Mouse (Mus musculus) MEL (cell line): ENCODE measurements at regions not wholly inside any gene's neighbourhood (a gene's known extent, or its start where the extent isn't known, plus 50 kb on each side); places are given as distances from the start of the nearest gene placed in this dataset.

Experiments used
- DNase-seq: peaks from one replicate; pipeline ENCODE4 v3.0.0; 2011; ENCODE audit warnings: low read depth, low spot score
- H3K27ac ChIP-seq: 2 replicates; pipeline ENCODE4 v1.5.1; 2012; ENCODE audit warnings: low read depth, mild to moderate bottlenecking, control low read depth, low read length, moderate library complexity; ENCODE audit not compliant: control insufficient read depth
- H3K27me3 ChIP-seq, 2 experiments: fragments of 150-350 bp in 1 of 2; sonication (generic) in 1 of 2; 2 replicates each; pipeline ENCODE4 v1.6.1; 2012; ENCODE audit warnings: low read length in 2 of 2, mild to moderate bottlenecking in 2 of 2, improper control_type of control experiment in 1 of 2, moderate library complexity in 1 of 2; ENCODE audit not compliant: insufficient read depth in 2 of 2, control insufficient read depth in 1 of 2
- H3K36me3 ChIP-seq, 2 experiments: 2 replicates each; pipeline ENCODE4 v1.6.1; 2012 to 2014; ENCODE audit warnings: low read length in 2 of 2, improper control_type of control experiment in 1 of 2, inconsistent platforms in 1 of 2, mild to moderate bottlenecking in 1 of 2; ENCODE audit not compliant: insufficient read depth in 2 of 2, control insufficient read depth in 1 of 2
- H3K4me1 ChIP-seq, 2 experiments: fragments of 150-350 bp in 1 of 2; sonication (generic) in 1 of 2; 2 replicates each; pipeline ENCODE4 v1.6.1; 2012; ENCODE audit warnings: low read length in 2 of 2, improper control_type of control experiment in 1 of 2, mild to moderate bottlenecking in 1 of 2; ENCODE audit not compliant: insufficient read depth in 2 of 2, control insufficient read depth in 1 of 2
- H3K4me3 ChIP-seq, 2 experiments: fragments of 150-350 bp in 1 of 2; sonication (generic) in 1 of 2; 2 replicates each; pipeline ENCODE4 v1.5.1; 2012; ENCODE audit warnings: low read depth in 2 of 2, low read length in 2 of 2, mild to moderate bottlenecking in 2 of 2, moderate library complexity in 2 of 2, control low read depth in 1 of 2, improper control_type of control experiment in 1 of 2; ENCODE audit not compliant: control insufficient read depth in 1 of 2, insufficient read depth in 1 of 2
- H3K79me2 ChIP-seq: 2 replicates; pipeline ENCODE4 v1.6.1; 2012; ENCODE audit warnings: mild to moderate bottlenecking, low read length, moderate library complexity; ENCODE audit not compliant: control insufficient read depth, poor library complexity, insufficient read depth
- H3K9ac ChIP-seq: 2 replicates; pipeline ENCODE4 v1.6.1; 2012; ENCODE audit warnings: low read depth, mild to moderate bottlenecking, control low read depth, low read length, moderate library complexity; ENCODE audit not compliant: control insufficient read depth, poor library complexity, severe bottlenecking
- H3K9me3 ChIP-seq: fragments of 150-350 bp; sonication (generic); replicated peaks from 2 replicates; pipeline ENCODE4 v1.6.1; 2012; ENCODE audit warnings: mild to moderate bottlenecking, low read length, improper control_type of control experiment, moderate library complexity; ENCODE audit not compliant: insufficient read depth
- CHD2 ChIP-seq: IDR thresholded peaks from 2 replicates; pipeline ENCODE4 v1.6.1; 2011; ENCODE audit warnings: low read length, improper control_type of control experiment
- E2F4 ChIP-seq: IDR thresholded peaks from 2 replicates; pipeline ENCODE4 v1.6.1; 2011; ENCODE audit warnings: low read depth, low read length, improper control_type of control experiment, borderline replicate concordance
- ETS1 ChIP-seq: IDR thresholded peaks from 2 replicates; pipeline ENCODE4 v1.6.1; 2012; ENCODE audit warnings: low read depth, mild to moderate bottlenecking, inconsistent platforms, low read length, improper control_type of control experiment, moderate library complexity
- HCFC1 ChIP-seq: IDR thresholded peaks from 2 replicates; pipeline ENCODE4 v1.6.1; 2012; ENCODE audit warnings: low read depth, mild to moderate bottlenecking, inconsistent platforms, low read length, improper control_type of control experiment, moderate library complexity
- KAT2A ChIP-seq: conservative IDR thresholded peaks from 2 replicates; pipeline ENCODE4 v1.6.1; 2012; ENCODE audit warnings: low read depth, low read length, improper control_type of control experiment, inconsistent platforms
- MEF2A ChIP-seq: IDR thresholded peaks from 2 replicates; pipeline ENCODE4 v1.6.1; 2014; ENCODE audit warnings: low read depth, mild to moderate bottlenecking, inconsistent platforms, low read length, improper control_type of control experiment; ENCODE audit not compliant: poor library complexity, insufficient replicate concordance, severe bottlenecking; ENCODE audit errors: extremely low read depth
- NRF1 ChIP-seq: IDR thresholded peaks from 2 replicates; pipeline ENCODE4 v1.6.1; 2014; ENCODE audit warnings: low read depth, mild to moderate bottlenecking, inconsistent platforms, low read length, improper control_type of control experiment, moderate library complexity; ENCODE audit not compliant: poor library complexity, insufficient read depth, severe bottlenecking
- POLR2A ChIP-seq, 2 experiments: IDR thresholded peaks; 2 replicates each; pipeline ENCODE4 v1.6.1; 2011 to 2012; ENCODE audit warnings: low read length in 2 of 2, mild to moderate bottlenecking in 2 of 2, control low read depth in 1 of 2, improper control_type of control experiment in 1 of 2, low read depth in 1 of 2, moderate library complexity in 1 of 2; ENCODE audit not compliant: control insufficient read depth in 1 of 2, insufficient read depth in 1 of 2, poor library complexity in 1 of 2
- POLR2AphosphoS2 ChIP-seq: IDR thresholded peaks from 2 replicates; pipeline ENCODE4 v1.6.1; 2011; ENCODE audit warnings: low read length, improper control_type of control experiment
- POLR2AphosphoS5 ChIP-seq: IDR thresholded peaks from 2 replicates; pipeline ENCODE4 v1.6.1; 2012; ENCODE audit warnings: low read depth, borderline replicate concordance, mild to moderate bottlenecking, inconsistent platforms, low read length, moderate library complexity, mixed read lengths
- SIN3A ChIP-seq: IDR thresholded peaks from 2 replicates; pipeline ENCODE4 v1.6.1; 2012; ENCODE audit warnings: low read length, improper control_type of control experiment, inconsistent platforms
- TAL1 ChIP-seq: IDR thresholded peaks from 2 replicates; pipeline ENCODE4 v1.6.1; 2012; ENCODE audit warnings: mild to moderate bottlenecking, inconsistent platforms, low read length, moderate library complexity, mixed read lengths
- TBP ChIP-seq: IDR thresholded peaks from 2 replicates; pipeline ENCODE4 v1.8.0; 2011; ENCODE audit warnings: low read depth, low read length, improper control_type of control experiment
- TCF12 ChIP-seq: IDR thresholded peaks from 2 replicates; pipeline ENCODE4 v1.6.1; 2014; ENCODE audit warnings: low read depth, mild to moderate bottlenecking, inconsistent platforms, low read length, improper control_type of control experiment, moderate library complexity
- USF1 ChIP-seq: IDR thresholded peaks from 2 replicates; pipeline ENCODE4 v1.6.1; 2014; ENCODE audit warnings: low read depth, mild to moderate bottlenecking, inconsistent platforms, low read length, improper control_type of control experiment, moderate library complexity
- ZC3H11A ChIP-seq: IDR thresholded peaks from 2 replicates; pipeline ENCODE4 v1.6.1; 2012; ENCODE audit warnings: low read depth, mild to moderate bottlenecking, inconsistent platforms, low read length, improper control_type of control experiment
- ZMIZ1 ChIP-seq: IDR thresholded peaks from 2 replicates; pipeline ENCODE4 v1.6.1; 2012; ENCODE audit warnings: low read depth, mild to moderate bottlenecking, inconsistent platforms, low read length, improper control_type of control experiment, moderate library complexity

GRCm38 (mm10) chr10:53852091-53852490, 101.2 kb upstream of the Fam184a start:
- Histone ChIP-seq H3K79me2 (no peaks in the 10 kb centered on the region), H3K4me1 (no peaks in the 10 kb centered on the region), H3K27ac (no peak overlapping the region), H3K4me3 (no peak overlapping the region), H3K9me3 (no peaks in the 10 kb centered on the region), H3K27me3 (no peaks in the 10 kb centered on the region), H3K36me3 (no peaks in the 10 kb centered on the region), H3K9ac (no peak overlapping the region)
- DNase-seq = no peak
- TF ChIP-seq USF1 = no peak
- TF ChIP-seq ZMIZ1 = no peak
- TF ChIP-seq CHD2 = no peak
- no peak for TF ChIP-seq POLR2A (IDR thresholded peaks at IDR 0.05; ENCODE audit: control insufficient read depth in 1 of 2, insufficient read depth in 1 of 2, low read depth in 1 of 2, low read length in 2 of 2, poor library complexity in 1 of 2)
- no peak for TF ChIP-seq HCFC1
- TF ChIP-seq NRF1 = no peak
- TF ChIP-seq ETS1 = no peak
- no peak for TF ChIP-seq TBP
- TF ChIP-seq TCF12 = no peak
- no peak for TF ChIP-seq KAT2A
- TF ChIP-seq POLR2AphosphoS2 = no peak
- TF ChIP-seq SIN3A = no peak
- no peak for TF ChIP-seq TAL1
- TF ChIP-seq MEF2A = no peak

GRCm38 (mm10) chr10:53850568-53850967, 99.6 kb upstream of the Fam184a start:
- H3K9me3 ChIP-seq = no peaks in the 10 kb centered on the region
- H3K4me3 ChIP-seq = no peak overlapping the region
- no peak for DNase-seq
- H3K36me3 ChIP-seq = no peaks in the 10 kb centered on the region
- no peak overlapping the region for H3K9ac ChIP-seq
- H3K79me2 ChIP-seq = no peaks in the 10 kb centered on the region
- H3K27me3 ChIP-seq = no peaks in the 10 kb centered on the region
- no peak overlapping the region for H3K27ac ChIP-seq
- TF ChIP-seq ETS1 (no peak), KAT2A (no peak), POLR2AphosphoS5 (no peak), CHD2 (no peak), HCFC1 (no peak), NRF1 (no peak), POLR2A (IDR thresholded peaks at IDR 0.05; ENCODE audit: control insufficient read depth in 1 of 2, insufficient read depth in 1 of 2, low read depth in 1 of 2, low read length in 2 of 2, poor library complexity in 1 of 2) (no peak), ZMIZ1 (no peak), POLR2AphosphoS2 (no peak), TAL1 (no peak), ZC3H11A (no peak), E2F4 (no peak), MEF2A (no peak), TBP (no peak)
- TF ChIP-seq, all 39 proteins: peak for 0
- no peaks in the 10 kb centered on the region for H3K4me1 ChIP-seq
